Mouse (Mus musculus): ENCODE measurements around the gene Lig3. TPM values are rescaled to one million over a fixed set of nuclear protein-coding genes. Genes with fewer than 3 reads are reported as not detected.

Lig3 gene
- total RNA-seq (2021): 10 to 100 TPM; 31.5 to 34.9 TPM
- long read RNA-seq, experiment 1, full-length matches to known transcripts: 2 of 4 reads
- long read RNA-seq, experiment 1, partial matches to known transcripts: 1 of 4 reads
- long read RNA-seq, experiment 1, other reads (novel, unspliced or antisense): 1 of 4 reads
- long read RNA-seq, experiment 2, full-length matches to known transcripts: 1 of 13 reads
- long read RNA-seq, experiment 2, partial matches to known transcripts: 6 of 13 reads
- long read RNA-seq, experiment 2, other reads (novel, unspliced or antisense): 6 of 13 reads

DNA sequence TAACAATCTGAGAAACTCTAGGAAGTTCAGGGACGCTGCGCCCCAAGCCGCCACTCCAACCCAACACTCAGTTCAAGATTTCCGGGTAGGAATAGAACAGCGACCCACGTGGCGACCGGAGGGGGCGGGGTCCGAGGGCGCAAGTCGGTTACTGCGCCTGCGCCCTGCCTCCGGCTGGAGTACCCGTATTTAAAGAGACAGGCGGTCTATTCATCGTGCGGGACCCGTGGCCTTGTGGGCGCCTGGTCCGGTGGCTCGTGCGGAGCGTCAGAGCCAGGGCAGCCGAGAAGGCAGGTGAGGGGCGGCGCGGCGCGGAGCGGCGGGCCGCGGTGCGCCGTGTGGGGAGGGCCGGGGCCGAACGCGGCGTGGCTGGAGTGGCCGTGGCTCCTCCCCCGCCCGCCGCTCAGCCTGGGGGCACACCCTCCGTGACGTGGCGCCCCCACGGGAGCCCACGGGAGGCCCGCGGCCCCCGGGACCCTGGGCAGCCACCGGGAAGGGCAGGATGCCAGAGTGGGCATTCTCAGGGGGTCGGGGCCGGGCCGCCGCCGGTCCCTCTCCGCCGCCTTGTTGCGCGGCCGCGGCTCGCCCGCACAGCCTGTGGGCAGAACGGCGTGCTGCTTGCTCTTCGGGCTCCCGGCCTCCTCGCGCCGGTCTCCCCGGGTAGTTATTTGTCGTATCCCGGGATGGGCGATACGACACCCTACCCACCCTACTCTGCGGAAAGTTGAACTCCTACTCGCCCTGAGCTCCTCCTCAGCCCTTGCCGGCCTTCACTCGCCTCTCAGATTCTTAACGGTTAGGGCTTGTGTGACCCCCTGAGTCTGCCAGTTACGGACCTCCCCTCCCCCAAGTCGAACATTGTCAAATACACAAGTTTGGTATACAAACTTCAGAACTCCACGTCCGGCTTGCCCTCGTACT is at the start of gene Lig3:
Gene Lig3 (plus strand): TSS at position 126 of the 921 bp plus-strand sequence.
- DNase-seq (ENCODE audit: low spot score in 2 of 2): peak; percentile 82 to 85

DNA sequence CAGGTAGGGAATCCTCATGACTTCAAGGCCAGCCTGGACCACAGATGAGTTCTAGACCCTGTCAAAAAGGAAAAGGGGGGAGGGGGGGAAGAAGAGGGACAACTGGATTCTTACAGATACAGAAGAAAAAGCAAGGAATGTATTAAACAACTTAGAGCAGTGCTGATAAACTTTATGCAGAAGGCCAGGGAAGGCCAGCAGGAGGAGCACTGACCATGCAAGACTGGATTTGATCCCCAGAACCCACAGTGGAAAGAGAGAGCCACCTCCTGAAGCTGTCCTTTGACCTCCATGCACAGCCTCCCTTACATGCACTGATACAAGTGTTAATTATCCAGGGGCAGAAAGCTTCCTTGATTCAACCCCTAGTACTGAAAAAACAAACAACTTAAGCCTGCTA is 46.7 kb upstream of the Lig3 start:
- no peak for DNase-seq (ENCODE audit: low spot score in 2 of 2)

DNA sequence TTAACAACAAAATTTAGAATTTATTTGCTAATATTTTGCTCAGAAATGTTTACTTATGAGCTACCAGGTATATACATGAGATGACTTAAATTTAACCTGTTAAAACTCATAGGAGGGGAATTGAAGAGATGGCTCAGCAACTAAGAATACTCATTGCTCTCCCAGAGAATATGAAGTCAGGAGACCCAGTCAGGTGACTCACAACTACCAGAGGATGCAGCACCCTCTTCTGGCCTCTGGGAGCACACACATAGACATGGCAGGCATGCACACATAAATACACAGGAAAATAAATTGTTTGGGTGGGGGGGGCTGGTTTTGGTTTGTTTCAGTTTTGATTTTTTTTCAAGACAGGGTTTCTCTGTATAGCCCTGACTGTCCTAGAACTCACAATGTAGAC is 41.9 kb upstream of the Lig3 start:
- no peak for DNase-seq (ENCODE audit: low spot score in 2 of 2)

DNA sequence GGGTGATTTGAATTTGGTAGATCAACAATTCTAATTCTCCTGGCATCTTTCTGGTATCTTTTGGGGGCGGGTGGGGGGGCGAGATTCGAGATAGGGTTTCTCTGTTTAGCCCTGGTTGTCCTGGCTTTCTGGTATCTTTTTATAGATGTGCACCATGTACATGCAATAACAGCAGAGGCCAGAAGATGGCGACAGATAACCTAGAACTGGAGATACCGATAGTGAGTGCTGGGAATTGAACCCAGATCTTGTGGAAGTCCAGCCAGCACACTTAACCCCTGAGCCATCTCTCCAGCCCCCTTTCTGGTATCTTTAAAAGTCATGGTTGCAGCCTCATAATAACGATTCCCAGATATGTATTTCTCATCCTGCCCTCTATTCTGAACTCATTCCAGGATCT is 34.8 kb upstream of the Lig3 start:
- no peak for DNase-seq (ENCODE audit: low spot score in 2 of 2)

DNA sequence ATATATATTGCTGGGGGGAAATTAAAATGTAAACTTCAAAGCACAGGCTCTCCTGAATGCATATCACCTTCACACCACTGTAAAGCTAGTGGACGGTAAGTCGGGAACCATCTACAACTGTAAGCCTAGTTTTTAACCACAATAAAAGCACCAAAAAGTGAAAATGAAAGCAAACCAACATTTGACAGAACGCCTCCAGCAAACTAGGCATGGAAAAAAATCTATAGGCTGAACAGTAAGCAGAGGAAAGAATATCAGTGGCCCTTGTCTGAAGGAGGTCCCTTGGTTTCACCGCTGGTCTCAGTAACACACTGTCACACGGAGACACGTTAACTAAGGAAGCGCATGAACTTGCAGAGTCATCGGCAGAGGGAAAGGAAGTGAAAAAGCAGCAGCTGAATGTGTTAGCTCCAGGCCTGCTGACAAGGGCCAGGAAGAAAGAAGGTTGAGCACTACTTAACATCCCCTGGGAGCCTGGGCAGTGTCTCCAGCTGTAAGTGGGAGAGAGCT is 34.0 kb upstream of the Lig3 start:
- DNase-seq (ENCODE audit: low spot score in 2 of 2): no peak

DNA sequence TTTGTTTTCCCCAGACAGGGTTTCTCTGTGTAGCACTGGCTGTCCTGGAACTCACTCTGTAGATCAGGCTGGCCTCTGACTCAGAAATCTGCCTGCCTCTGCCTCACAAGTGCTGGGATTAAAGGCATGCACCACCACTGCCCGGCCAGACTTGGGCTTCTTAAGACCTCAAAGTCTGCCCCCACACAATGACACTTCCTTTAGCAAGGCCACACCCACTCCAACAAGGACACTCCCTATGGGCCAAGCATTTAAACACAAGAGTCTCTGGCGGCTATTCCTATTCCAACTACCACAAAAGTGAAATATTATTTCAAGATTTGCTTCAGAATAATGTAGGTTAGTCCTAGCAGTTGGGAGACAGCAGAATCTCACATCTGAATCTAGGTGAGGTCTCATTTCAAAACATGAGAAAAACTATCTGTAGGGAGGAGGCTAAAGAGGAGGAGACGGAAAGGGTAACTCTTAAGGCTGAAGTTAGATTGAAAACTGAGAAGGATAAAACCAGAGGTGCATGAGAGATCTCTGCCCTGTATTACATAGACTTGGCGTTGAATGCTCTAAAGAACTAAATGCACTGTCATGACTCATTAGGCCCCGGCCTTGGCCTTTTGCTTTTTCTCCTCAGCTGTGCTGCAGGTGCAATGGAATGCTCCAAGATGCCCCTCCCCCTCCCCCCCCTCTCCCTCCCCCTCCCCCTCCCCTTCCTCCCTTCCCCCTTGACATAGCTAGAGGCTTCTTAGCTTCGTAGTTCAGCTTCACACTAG is 28.4 kb upstream of the Lig3 start:
- no peak for DNase-seq (ENCODE audit: low spot score in 2 of 2)

DNA sequence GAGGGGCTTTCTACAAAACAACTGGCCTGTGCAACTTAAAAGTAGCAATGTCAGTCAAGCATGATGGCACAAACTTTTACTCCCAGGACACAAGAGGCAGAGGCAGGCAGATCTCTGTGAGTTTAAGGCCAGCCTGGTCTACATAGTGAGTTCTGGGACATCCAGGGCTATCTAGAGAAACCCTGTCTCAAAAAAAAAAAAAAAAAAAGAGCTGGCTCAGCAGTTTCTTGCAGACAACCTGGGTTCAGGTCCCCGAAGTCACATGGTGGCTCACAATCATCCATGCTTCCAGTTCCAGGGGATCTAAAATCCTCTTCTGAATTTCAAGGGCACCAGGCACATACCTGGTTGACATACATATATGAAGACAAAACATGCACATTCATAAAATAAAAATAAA is 25.0 kb upstream of the Lig3 start:
- no peak for DNase-seq (ENCODE audit: low spot score in 2 of 2)

DNA sequence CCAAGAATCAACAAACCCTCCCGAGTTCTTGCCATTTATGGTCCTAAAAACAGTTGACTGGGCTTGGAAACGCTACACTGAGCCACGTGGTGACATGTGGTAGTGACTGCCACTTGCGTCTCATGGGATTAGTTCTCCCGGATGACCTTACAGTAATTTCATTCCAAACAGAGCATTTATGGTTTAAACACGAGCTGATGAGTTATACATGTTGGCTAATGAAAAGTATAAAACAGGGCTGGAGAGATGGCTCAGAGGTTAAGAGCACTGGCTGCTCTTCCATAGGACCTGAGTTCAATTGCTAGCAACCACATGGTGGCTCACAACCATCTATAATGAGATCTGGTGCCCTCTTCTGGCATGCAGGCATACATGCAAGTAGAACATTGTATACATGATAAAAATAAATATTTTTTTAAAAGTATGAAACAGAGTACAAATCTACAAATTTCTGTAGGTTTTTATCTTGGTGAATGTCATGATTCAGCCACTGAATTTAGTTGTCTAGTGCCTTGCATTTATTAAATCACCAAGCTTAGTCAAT is 18.6 kb upstream of the Lig3 start:
- no peak for DNase-seq (ENCODE audit: low spot score in 2 of 2)

DNA sequence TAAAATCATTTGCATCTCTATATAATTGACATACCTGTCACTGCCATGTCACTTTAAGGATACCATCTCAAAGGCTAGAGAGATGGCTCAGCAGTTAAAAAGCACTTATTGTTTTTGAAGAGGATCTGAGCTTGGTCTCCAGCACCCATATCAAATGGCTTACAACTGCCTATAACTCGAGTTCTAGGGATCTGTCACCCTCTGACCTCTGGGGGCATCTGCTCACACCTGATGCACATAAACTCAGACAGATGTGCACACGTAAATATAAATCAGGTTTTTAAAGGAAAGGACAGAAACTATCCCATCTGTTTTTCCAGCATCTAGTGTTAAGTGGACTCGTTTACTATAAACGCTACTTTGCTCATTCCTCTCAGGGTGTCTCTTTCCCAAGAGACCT is 17.6 kb upstream of the Lig3 start:
- DNase-seq (ENCODE audit: low spot score in 2 of 2): no peak

DNA sequence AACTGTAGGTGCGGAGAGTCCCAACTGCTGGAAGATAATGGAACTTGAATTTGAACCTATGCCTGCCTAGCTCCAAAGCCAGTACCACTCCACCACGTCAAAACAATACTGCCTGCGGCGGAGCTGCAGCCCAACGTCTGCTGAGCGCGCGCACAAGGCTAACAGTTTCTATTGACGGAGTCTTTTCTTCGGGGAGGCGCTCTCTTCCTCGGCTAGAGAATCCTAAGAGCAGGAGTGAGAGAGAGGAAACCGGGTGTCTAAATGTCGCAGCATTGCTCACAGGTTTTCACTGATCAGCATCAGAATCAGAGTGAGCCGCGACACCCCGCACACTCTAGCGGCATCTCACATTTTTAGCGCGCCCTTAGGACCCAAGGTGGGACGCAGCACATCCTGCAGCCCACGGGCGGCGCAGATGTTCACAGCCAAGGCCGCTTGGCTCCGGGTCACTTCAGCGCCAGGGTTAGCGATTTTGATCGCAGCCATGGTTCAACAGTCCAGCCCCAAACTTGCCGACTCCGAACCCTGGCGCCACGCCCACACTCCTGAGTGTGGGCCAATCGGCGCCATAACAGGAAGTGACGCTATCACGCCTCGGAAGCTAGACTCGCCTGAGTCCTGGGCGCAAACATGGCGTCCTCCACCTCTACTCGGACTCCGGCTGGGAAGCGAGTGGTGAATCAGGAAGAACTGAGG is 17.0 kb upstream of the Lig3 start, which contains the start of the genes Cct6b and Zfp830:
Gene Cct6b (minus strand): TSS at position 580 of the 696 bp plus-strand sequence.
Gene Zfp830 (plus strand): TSS at position 604 of the 696 bp plus-strand sequence.
- peak; percentile 81 to 88 for DNase-seq (ENCODE audit: low spot score in 2 of 2)

DNA sequence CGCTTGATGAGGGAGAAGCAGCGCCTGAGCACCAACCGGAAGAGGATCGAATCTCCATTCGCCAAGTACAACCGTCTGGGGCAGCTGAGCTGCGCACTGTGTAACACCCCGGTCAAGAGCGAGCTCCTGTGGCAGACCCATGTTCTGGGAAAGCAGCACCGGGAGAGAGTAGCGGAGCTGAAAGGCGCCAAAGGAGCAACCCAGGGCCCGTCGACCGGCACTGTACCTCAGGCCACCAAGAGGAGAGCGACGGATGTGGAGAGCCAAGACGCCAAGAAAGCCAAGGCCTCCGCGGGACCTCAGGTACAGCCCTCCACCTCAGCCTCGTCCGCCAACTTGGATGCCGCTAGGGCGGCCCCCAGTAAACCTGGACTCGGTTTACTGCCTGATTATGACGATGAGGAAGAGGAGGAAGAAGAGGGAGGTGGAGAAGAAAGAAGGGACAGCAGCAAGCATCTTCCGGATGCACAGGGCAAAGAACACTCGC is 16.4 kb upstream of the Lig3 start:
- DNase-seq (ENCODE audit: low spot score in 2 of 2): no peak

DNA sequence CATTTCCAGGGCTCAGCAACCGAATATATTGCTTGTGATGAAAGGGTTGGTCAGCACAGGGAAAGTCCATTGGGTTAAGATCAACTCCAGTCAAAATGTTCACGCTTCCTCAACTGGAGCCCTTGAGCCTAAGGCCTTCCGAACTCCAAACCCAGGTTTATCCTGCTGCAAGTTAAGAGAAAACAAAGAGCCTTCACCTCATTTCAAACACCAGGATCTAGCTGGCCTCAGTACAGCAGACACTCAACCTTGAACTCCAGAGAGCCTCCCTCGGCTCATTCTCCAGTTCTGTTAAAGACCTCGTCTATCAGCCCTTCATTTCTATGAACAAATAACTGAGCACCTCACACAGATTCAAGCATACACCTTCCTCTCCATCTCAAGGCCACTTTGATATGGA is 774 bp upstream of the Lig3 start:
- no peak for DNase-seq (ENCODE audit: low spot score in 2 of 2)

DNA sequence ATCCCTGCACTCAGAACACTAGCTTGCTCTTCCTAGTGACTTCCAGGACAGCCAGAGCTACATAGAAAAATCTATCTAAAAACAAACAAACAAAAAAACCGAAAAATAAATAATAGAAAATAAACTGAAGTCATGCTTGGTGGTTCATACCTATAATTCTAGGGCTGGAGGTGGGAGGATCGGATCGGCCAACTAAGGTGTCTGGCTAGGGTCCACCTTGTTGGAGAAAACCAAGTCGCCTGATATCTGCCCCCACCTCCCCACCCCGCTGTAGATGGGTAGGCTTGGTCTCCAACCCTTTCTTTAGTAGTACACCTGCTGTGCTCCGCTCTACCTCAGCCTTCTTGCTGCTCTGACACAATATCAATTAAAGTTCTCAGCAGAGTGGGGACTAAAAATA is 1.3 kb downstream of the Lig3 start:
- no peak for DNase-seq (ENCODE audit: low spot score in 2 of 2)

DNA sequence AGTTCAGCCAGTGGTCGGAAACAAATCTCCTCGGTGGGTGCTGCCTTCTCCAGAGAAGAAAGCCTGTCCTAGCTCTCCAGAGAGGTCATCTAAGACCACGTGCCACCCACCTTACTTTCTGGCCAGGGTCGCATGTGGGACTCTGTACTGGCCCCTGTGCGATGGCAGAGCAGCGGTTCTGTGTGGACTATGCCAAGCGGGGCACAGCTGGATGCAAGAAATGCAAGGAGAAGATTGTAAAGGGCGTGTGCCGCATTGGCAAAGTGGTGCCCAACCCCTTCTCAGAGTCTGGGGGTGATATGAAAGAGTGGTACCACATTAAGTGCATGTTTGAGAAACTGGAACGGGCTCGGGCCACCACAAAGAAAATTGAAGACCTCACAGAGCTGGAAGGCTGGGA is 2.5 kb downstream of the Lig3 start:
- no peak for DNase-seq (ENCODE audit: low spot score in 2 of 2)

DNA sequence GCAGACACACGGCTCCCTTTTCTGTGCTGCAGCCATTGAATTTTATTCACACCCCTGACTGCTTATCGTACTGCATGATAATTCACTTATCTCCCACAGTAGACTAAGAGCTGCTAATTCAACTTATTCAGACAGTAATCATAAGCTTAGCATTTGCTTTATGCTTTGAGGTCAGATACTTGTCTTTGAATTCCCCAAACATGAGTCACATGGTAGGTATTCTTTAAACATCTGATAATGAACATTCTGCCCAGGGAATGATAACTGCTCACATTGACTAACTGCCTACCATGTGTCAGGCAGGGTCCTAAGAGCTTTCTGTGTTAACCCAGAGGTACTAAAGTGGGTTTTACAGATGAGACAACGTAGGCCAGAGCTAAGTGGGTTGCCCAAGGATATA is 25.7 kb downstream of the Lig3 start:
- no peak for DNase-seq (ENCODE audit: low spot score in 2 of 2)

DNA sequence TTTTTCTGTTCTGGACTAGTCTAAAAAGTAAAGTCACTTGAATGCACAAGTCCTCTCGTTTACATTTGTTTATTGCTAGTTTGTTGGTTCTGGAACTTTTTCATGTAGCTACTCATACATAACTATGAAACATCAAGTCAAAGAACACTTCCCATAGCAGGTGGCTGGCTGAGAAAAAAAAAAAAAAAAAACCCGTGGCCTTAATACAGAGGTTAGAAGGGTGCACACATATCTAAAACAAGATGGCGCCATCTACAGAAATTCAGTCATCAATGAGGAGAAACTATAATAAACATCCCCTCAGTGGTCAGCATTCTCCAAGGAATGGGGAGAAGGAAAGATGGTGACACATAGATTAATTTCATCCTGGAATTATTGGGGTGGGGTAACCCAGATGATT is 26.5 kb downstream of the Lig3 start:
- no peak for DNase-seq (ENCODE audit: low spot score in 2 of 2)

DNA sequence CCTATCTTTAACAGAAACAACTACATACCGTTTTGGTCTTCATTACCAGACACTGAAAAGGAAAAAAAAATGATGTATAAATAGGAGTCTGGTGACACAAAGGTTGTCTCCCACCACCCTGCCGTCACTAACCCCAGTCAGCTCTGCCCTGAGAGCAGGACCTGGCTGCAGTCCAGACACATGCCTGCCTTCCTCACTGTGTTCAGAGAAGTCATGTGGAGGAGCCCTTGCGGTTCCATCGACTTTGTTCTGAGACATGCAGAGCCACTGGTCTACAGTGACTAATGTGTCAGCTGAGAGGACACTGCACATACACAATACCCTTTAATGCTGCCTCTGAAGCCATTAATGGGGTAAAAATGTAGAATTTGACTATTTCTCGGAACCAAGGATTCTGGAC is 27.6 kb downstream of the Lig3 start:
- no peak for DNase-seq (ENCODE audit: low spot score in 2 of 2)

DNA sequence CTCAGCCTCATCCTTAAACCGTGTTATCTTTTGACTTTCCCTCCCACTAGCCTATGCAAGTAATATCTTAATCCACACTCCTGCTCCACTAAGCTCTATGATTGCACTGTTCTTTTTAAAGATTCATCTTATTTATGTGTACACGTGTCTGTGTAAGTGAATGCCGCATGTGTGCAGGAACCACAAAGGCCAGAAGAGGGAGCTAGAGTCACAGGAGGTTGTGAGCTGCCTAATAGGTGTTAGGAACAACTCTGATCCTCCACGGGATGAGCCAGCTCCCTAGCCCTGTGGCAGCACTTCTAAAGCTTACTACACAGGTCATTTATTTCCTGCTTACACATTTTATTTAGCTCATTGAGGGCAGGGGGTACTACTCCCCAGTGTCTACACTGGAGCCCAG is 38.4 kb downstream of the Lig3 start:
- DNase-seq (ENCODE audit: low spot score in 2 of 2): no peak

DNA sequence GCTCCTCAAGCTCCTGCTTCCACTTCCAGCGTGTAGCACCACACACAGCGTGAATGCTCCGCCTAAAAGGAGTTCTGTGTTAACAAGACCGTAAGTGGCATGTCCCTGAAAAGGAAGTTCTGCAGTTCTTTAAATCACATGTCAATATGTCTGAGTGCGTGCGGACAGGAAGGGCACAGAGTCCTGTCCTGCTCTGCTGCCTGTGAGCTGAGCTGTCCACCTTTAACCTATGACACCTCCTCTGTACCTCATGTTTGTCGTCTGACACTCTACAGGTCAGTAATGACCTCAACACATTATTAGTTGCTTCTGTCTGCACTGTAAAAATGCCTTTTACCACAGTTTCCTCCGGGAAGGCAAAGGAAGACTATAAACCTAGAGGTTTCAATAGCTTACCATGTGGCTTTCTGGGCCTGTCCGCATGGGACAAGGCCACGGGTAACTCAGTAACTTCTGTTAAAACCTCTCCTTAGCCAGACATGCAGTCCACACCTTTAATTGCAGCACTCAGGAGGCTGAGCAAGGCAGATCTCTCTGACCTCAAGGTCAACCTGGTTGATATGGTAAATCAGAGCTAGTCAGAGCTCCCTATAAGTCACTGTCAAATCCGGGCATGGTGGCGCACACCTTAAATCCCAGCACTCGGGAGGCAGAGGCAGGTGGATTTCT is 40.0 kb downstream of the Lig3 start:
- DNase-seq (ENCODE audit: low spot score in 2 of 2): no peak

DNA sequence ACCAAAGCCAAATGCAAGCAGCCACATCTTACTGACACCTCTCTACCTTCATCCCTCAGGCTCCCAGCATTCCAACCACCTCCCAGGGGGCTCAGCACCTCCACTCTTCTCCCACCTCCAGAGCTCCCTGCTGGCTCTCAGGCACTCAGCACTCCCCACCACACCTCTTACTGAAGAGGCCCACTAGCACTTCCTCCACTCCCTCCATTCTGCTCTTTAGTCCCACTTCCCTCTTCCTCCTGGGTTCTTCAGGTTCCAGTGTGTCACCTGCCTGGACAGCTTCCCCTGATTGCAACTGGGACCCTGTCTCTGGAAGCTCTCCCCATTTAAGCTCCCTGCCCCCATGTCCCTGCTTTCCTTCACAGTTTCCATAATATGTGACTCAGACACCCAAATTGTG is 45.9 kb downstream of the Lig3 start:
- DNase-seq (ENCODE audit: low spot score in 2 of 2): no peak
